Mouse (Mus musculus) neutrophil, adult 65 days (primary cell): Measurements from ENCODE around the gene Zfp185. TPM values are rescaled to one million over a fixed set of nuclear protein-coding genes. Genes with fewer than 3 reads are reported as not detected.

Experiments used
- total RNA-seq: library from RNA; stranded (reverse); gene quantifications from 2 replicates; pipeline ENCODE4 v1.2.4, GENCODE M21; 2023

Zfp185 gene
- not detected in 2 replicates for total RNA-seq

DNA sequence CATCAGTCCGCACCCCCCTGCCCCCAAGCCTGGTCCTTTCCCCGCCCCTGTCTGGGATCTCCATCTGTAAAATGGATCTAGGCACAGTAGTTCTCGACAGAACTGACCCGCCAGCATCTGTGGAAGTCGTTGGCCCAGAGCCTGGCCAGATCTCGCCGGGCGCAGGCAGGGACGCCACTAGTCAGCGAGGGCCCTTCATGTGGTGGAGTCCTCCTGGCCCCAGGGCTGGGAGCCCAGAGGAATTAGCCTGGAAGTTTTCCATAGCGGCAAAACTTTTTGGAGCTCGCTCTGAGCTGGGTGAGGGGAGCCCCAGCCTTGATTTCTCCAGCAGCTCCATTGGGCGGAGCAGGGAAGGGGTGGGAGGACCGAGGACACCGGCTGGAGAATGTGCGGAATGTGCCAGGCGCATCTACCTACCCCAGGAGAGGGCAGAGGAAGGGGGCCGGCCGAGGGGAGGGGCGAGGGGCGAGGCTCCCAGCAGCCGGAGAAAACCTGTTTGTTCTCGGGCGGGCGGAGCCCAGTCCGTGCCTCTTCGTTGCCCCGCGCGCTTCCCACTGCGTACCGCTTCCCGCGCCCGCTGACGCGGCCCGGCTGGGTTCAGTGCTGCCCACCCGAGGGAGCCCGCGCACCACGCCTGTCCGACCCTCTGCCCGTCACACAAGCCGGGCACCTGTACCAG lies at the start of gene Zfp185:
Zfp185 (plus strand) TSS at position 499 of the 679 bp plus-strand sequence.

DNA sequence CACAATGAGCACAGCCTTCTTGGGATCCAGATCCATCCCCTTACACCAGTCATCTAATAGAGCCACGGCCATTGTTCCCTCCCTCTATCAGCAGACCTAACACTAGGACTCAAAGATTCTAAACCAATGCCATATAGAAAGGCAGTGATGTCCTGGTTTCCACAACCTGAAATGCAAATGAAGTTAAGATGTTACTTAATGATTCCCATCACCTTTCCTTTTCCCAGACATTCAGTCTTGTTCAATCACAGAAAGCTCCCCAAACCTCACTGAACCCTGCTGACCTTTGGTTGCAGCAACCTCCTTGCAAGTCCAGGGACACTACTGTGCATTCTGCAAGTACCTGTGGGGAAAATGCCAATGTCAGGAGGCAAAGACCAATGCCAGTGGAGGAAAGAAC lies 49.9 kb downstream of the Zfp185 start, which contains the start of gene Pnma5:
Pnma5 (minus strand) TSS at position 101 of the 400 bp plus-strand sequence.

DNA sequence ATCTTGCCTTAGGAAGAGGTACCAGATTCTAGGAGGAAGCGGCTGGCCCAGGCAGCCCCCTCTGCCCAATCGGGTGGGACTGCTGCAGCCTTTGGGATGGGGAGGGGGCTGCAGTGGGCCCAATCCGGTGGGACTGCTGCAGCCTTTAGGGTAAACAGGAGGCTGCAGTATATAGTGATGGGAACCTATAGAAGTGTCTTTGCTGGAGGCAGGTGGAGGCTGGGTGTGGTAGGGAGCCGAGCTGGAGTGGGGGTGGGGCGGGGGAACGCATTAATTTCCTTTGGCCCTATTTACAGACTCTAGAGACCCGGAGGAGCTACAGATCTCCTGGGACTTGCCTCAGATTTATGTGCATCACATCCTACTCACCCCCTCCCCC lies 77.3 kb downstream of the Zfp185 start, which contains the start of gene Pnma3:
Pnma3 (plus strand) TSS at position 373 of the 379 bp plus-strand sequence.

Other genes with a start within 250 kb of the Zfp185 start
- not detected in 2 replicates for gene Gabrq, start 162.2 kb upstream of the Zfp185 start, total RNA-seq
- gene Cetn2, start 68.9 kb upstream of the Zfp185 start, total RNA-seq = 16.7 and 17.7 TPM in 2 replicates
- gene Nsdhl, start 68.8 kb upstream of the Zfp185 start, total RNA-seq = 4.4 and 5.0 TPM in 2 replicates
- gene Pnma5, start 49.8 kb downstream of the Zfp185 start, total RNA-seq = 1.6 and 1.9 TPM in 2 replicates
- not detected in 2 replicates for gene Pnma3, start 77.4 kb downstream of the Zfp185 start, total RNA-seq
- 0.59 and 2.4 TPM in 2 replicates for gene Xlr4a, start 95.1 kb downstream of the Zfp185 start, total RNA-seq
- not detected in 2 replicates for gene Xlr3a, start 109.8 kb downstream of the Zfp185 start, total RNA-seq
- gene Gm14685, start 129.7 kb downstream of the Zfp185 start, total RNA-seq = 0.32 TPM in 1 of 2 replicates, not detected in the other
- not detected in 2 replicates for gene Xlr5b, start 161.5 kb downstream of the Zfp185 start, total RNA-seq
- gene DXBay18, start 162.1 kb downstream of the Zfp185 start, total RNA-seq = 0.43 TPM in 1 of 2 replicates, not detected in the other
- not detected in 2 replicates for gene Spin2d, start 189.7 kb downstream of the Zfp185 start, total RNA-seq
- 0.39 and 0.88 TPM in 2 replicates for gene Xlr3b, start 204.9 kb downstream of the Zfp185 start, total RNA-seq
- gene Xlr4b, start 227.0 kb downstream of the Zfp185 start, total RNA-seq = 0.88 and 2.2 TPM in 2 replicates
- gene F8a, start 241.0 kb downstream of the Zfp185 start, total RNA-seq = 4.8 TPM in 2 replicates